Mouse (Mus musculus) spleen, adult 18-20 months (tissue): ENCODE measurements at regions not wholly inside any gene's neighbourhood (a gene's known extent, or its start where the extent isn't known, plus 50 kb on each side); places are given as distances from the start of the nearest gene placed in this dataset.

Source experiments
- DNase-seq, 2 experiments: peaks; one replicate each; pipeline ENCODE4 v3.0.0; 2022; ENCODE audit warnings: mixed read lengths in 2 of 2

DNA sequence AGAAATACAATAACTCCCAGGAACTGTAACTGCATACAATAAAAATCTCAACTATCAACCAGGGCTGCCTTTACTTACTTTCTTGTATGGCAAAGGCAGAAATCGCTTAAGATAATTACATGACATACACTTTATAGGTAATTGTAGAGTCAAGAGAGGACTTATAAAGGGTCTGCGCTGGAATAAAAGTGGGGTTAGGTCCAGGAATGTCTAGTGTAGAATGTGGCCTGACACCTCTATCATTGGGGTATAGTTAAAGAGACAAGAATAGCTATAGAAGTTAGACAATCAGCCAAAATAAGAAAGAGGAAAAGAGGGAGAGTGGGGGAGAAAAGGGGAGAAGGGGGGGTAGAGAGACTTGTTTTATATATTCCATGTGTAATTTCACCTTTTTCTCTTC, 144.8 kb upstream of the Gimd1 start:
- DNase-seq = no peak

GRCm38 (mm10) chr3:132485553-132485952, 144.1 kb upstream of the Gimd1 start:
- no peak for DNase-seq

DNA sequence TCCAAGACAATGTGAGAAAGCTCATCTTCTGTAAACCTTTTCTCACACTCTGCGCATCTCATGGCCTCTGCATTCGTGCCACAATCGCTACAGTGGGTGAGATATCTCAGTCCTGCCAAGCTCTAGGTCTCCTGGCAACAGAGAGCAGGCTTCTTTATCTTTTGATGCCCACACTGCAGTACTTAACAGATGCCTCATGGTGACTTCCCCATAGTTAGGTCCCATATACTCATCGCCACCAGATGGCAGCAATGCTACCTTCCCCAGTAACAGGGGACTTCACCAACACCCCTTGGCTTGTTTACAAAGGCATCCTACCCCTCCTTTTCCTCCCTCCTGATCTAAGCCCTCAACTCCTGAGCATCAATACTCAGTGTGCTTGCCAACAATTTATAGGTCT, 123.5 kb upstream of the Gimd1 start:
- peak in 1 of 2 experiments; percentile 17 for DNase-seq

- no peak for DNase-seq
Observed at GRCm38 (mm10) chr3:132510240-132510639, 119.4 kb upstream of the Gimd1 start.

DNA sequence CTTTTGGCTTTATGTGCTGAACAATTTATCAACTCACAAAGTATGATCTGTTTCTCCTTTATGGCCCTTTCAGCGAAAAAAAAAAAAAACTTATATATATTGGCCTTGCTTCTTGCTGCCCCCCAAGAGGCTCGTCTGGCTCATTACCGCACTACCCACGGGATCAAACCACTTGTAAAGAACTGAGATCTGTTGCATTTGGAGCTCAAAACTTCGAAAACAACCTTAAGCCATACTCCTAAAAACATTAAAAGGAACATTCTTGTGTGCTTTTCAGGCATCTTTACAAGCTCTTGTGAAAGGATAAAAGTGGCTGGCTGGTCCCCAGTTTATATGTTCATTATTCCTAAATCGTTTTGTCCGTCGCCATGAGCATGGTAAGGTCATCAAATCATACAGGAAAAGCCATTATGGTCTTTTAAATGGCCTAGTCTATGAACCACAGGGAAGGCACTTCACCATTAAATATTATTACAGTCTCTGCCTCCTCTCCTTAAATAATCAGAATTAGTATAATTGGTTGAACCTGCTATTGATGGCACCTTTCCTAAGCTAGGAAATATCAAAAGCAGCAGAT, 117.0 kb upstream of the Gimd1 start:
- DNase-seq = no peak

DNA sequence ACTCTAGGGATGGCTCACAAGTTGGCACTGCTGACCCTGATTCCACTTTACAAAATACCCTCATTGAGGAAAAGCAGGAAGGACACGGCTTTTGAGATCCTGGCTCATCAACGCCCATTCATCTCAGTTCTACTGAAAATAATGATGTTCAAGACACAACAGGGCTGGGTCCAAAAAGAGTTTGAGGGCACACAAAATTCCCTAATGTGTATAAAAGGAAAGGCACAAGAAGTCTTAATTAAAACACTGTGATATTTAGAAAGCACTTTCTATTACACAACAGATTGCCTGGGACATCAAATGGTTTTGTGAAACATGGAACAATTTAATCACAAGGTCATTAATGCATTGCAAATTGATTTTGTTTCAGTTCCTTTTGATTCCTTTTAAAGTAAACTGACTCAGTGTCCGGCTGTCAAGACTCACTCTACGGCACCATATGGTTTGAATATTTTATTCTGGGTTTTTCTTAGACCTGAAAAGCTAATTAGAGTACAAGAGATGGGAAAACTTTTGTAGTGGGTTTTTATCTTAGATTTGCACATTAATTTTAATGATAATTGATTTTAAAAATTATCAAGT, 96.2 kb upstream of the Gimd1 start:
- DNase-seq = no peak

DNA sequence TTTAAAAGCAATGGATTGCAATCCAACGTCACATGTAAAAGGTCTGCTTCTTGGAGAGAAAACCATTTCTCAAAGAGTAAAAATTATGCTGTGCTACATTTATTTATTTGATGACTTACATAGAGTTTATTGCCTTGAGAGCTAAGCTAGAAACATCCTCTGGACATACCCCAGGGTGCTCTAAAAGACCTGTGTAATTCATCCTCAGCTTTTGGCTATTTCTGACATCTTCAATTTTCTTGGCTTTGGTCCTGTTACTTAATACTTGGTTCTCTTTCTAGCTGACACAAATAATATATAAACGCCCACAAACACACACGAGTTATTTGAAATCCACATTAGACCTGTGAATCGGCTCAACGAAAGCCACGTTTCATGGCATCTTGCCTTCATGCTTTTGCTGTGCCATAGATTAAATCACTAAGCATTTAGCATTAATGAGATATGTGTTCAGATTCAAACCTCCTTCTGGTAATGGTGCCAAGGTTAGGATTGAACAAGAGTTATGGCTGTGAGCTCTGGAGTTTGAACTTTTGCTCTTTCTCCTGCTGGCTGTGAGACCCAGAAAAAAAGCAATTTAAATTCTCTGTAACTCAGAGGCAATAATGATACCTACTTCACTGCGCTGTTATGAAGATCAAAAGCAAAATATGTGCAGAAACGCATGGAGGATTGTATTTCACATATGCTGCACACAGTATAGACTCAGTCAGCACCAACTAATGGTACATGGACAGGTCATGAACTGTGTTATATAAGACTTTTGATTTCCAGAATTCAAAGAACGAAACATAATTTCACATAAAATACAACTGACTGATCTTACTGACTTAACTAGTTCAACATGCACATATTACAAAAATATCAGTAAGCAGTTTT, 89.6 kb upstream of the Gimd1 start:
- DNase-seq = no peak

DNA sequence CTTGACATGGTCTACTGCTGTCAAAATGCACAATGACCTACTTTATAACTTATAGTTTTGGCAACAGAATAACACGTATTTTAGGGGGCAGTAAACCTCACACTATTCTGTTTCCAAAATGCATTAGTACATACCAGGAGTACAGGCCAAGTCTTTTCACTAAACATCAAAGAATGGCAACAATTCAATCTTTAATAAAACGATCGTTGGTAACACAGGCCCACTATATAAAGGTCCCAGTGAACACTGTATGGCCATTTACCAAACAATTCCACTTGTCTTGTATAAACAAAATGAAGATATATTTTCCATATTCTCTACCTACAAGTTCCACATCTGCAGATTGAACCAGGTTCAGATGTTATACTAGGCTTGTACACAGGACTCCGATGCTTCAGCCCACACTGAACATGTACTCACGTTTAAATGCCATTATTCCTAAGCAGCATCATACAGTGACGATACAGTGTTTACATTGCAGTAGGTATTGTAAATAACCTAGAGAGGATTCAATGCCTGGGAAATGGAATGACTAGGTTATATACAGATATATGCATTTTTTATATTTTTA, 78.3 kb upstream of the Gimd1 start:
- no peak for DNase-seq

DNA sequence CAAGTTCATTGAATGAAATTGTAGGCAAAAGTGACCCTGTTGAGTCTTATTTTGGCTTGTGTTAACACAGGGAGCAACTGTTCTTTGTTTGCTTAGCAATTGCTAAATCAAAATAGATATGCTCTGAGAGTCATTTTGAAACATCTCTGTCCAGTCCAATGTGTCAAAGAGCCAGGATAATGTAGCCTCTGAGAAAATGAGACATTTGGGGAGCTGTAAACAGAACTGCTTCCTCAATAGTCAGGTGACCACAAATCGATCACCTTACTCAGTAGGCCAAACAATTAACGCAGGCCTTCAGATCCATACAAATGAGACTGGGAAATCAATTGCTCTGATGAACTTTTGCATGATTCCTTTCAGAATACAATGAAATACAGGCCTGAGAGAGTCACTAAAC, 63.9 kb upstream of the Gimd1 start:
- DNase-seq = no peak

DNA sequence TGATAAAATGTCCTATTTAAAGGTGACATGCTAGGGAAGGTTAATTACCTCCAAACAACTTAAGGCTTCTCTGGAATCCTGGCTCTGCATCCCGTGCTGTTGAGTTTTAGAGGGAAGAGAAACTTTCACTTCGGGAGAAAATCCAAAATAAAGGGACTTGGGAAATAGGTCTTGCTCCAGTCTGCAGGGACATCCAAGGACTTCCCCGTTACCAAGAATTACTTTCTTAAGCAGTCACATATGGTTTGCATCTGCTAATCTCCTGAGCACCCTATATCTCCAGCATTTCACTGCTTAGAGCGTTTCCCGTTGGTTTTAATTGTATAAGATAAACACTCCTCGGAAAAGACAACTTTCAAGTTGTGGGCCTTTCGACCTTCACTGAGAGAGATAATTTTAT, 63.3 kb upstream of the Gimd1 start:
- no peak for DNase-seq
